Mouse (Mus musculus) G1E (cell line): ENCODE measurements at regions not wholly inside any gene's neighbourhood (a gene's known extent, or its start where the extent isn't known, plus 50 kb on each side); places are given as distances from the start of the nearest gene placed in this dataset.

Experiments used
- CTCF ChIP-seq: IDR thresholded peaks from 2 replicates; pipeline ENCODE4 v1.5.1; 2012; ENCODE audit warnings: low read depth, low read length, inconsistent platforms, mixed read lengths
- GATA1 ChIP-seq: IDR thresholded peaks from 2 replicates; pipeline ENCODE4 v1.6.1; 2012; ENCODE audit warnings: borderline replicate concordance, low read length, inconsistent platforms, mixed read lengths
- GATA2 ChIP-seq: IDR thresholded peaks from 2 replicates; pipeline ENCODE4 v1.6.1; 2012; ENCODE audit warnings: low read depth, low read length, inconsistent platforms, borderline replicate concordance
- POLR2AphosphoS5 ChIP-seq: IDR thresholded peaks from 2 replicates; pipeline ENCODE4 v1.6.1; 2012; ENCODE audit warnings: low read depth, low read length, inconsistent platforms; ENCODE audit not compliant: insufficient replicate concordance
- TAL1 ChIP-seq: conservative IDR thresholded peaks from 2 replicates; pipeline ENCODE4 v1.6.1; 2012; ENCODE audit warnings: low read depth, low read length, inconsistent platforms, mixed read lengths

GRCm38 (mm10) chr6:50981702-50982309 is 327.6 kb upstream of the Npvf start:
- no peak for TF ChIP-seq CTCF
- TF ChIP-seq TAL1: no peak
- TF ChIP-seq GATA1: no peak
- no peak for TF ChIP-seq POLR2AphosphoS5
- TF ChIP-seq GATA2: no peak
